Mouse (Mus musculus): ENCODE data around the gene Pbld2.

GRCm38 (mm10) chr10:63089103-63089757 is 65.1 kb downstream of the Pbld2 start:
- TF ChIP-seq CTCF (IDR thresholded peaks at IDR 0.05; ENCODE audit: control insufficient read depth, insufficient read depth, insufficient read length) (no peak), USF1 (IDR thresholded peaks at IDR 0.05; ENCODE audit: low read depth) (no peak), MAX (IDR thresholded peaks at IDR 0.05) (no peak), CEBPB (IDR thresholded peaks at IDR 0.05; ENCODE audit: low read depth) (no peak), MYOD1 (IDR thresholded peaks at IDR 0.05; ENCODE audit: control insufficient read depth, insufficient read length, low read depth) (no peak), MYOG (IDR thresholded peaks at IDR 0.05; ENCODE audit: control insufficient read depth, extremely low read depth, insufficient read length) (no peak), FOSL1 (IDR thresholded peaks at IDR 0.05; ENCODE audit: insufficient read depth, low read length, poor library complexity, severe bottlenecking) (no peak)
